Mouse (Mus musculus) cortical plate, adult 2 months (tissue): ENCODE results near the gene Cyb561.

Experiments used
- CTCF ChIP-seq: fragments of 200-500 bp; IDR thresholded peaks from 2 replicates; pipeline ENCODE4 v1.5.1; 2011; ENCODE audit warnings: mild to moderate bottlenecking, control low read depth, low read length; ENCODE audit not compliant: insufficient read depth; ENCODE audit errors: extremely low read depth
- POLR2A ChIP-seq: fragments of 200-500 bp; IDR thresholded peaks from 2 replicates; pipeline ENCODE4 v1.6.1; 2011; ENCODE audit warnings: mild to moderate bottlenecking, low read length, control low read depth; ENCODE audit not compliant: insufficient read depth; ENCODE audit errors: extremely low read depth

DNA sequence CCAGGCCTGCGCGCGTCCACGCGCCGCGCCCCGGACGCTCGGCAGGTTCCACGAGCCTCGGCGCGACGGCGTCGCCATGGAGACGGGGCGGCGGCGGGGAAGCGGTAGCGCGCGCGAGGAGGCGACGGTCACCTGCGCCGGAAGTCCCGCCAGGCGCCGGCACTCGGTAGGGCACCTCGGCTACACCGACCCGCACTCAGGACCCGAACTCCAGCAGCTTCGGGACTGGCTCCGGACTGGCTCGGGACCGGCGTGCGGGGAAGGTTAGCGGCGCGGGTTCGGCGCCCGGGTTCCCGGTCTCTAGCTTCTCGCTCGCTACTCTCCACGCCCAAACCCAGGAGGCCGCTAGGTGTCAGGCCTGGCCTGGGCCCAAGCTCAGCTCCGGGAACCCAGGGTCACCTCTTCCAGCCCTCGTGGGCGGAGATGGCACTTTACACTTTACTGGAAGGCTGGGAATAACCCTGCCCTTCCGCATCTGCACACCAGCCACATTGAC is 9.0 kb downstream of the Cyb561 start:
- TF ChIP-seq CTCF (peak; percentile 3; the same call in 1 of the 2 replicates), POLR2A (peak; percentile 42; the same call in 1 of the 2 replicates)
